Mouse (Mus musculus) activated CD4-positive, CD25-positive, alpha-beta regulatory T cell (primary cell): ENCODE data around the gene B630019K06Rik. TPM values are rescaled to one million over a fixed set of nuclear protein-coding genes. Genes with fewer than 3 reads are reported as not detected.

Experiments
- polyA plus RNA-seq, 2 experiments: library from polyadenylated mRNA; unstranded; fragments of 100-300 nt; shearing (Covaris generic); gene quantifications; one replicate each; pipeline ENCODE4 v1.2.1; 2017

The B630019K06Rik gene
- under 1 TPM in 1 of 2 experiments, not detected in 1; 0.79 TPM for polyA plus RNA-seq

GRCm38 (mm10) chrX:8892343-8893155, at the start of gene B630019K06Rik:
TSS of gene B630019K06Rik (plus strand) at chrX:8892382.

GRCm38 (mm10) chrX:8843694-8844093, 48.5 kb upstream of the B630019K06Rik start, which contains the start of gene Gm6592:
TSS of gene Gm6592 (plus strand) at chrX:8843994.

GRCm38 (mm10) chrX:8873953-8874352, 18.2 kb upstream of the B630019K06Rik start, which contains the start of gene Gm5751:
TSS of gene Gm5751 (plus strand) at chrX:8874253.

Other genes with a start within 250 kb of the B630019K06Rik start
- not detected for gene Ssxb8, start 201.5 kb upstream of the B630019K06Rik start, polyA plus RNA-seq
- gene Ssx9, start 143.9 kb upstream of the B630019K06Rik start, polyA plus RNA-seq, result not detected
- gene Ssxb5, start 88.7 kb upstream of the B630019K06Rik start, polyA plus RNA-seq, result not detected
- gene Gm6592, start 48.4 kb upstream of the B630019K06Rik start, polyA plus RNA-seq, result not detected
- not detected for gene Gm5751, start 18.1 kb upstream of the B630019K06Rik start, polyA plus RNA-seq
- gene Fthl17b, start 70.6 kb downstream of the B630019K06Rik start, polyA plus RNA-seq, result not detected
- not detected for gene Fthl17c, start 84.2 kb downstream of the B630019K06Rik start, polyA plus RNA-seq
- gene Fthl17d, start 94.4 kb downstream of the B630019K06Rik start, polyA plus RNA-seq, result not detected
- gene Fthl17e, start 141.1 kb downstream of the B630019K06Rik start, polyA plus RNA-seq, result not detected
- gene Fthl17f, start 170.6 kb downstream of the B630019K06Rik start, polyA plus RNA-seq, result not detected
- gene 4930402K13Rik, start 212.2 kb downstream of the B630019K06Rik start, polyA plus RNA-seq, result not detected